Mouse (Mus musculus): Measurements from ENCODE around the gene Apobec4.

- TF ChIP-seq HCFC1 (IDR thresholded peaks at IDR 0.05; ENCODE audit: borderline replicate concordance, insufficient read depth, low read length) (no peak), ZC3H11A (IDR thresholded peaks at IDR 0.05; ENCODE audit: borderline replicate concordance, low read depth, low read length) (no peak), MAFK (IDR thresholded peaks at IDR 0.05; ENCODE audit: insufficient read depth, low read depth, low read length) (no peak), ZNF384 (IDR thresholded peaks at IDR 0.05; ENCODE audit: low read depth, low read length) (no peak)
Measured at GRCm38 (mm10) chr1:152749276-152749675, 1.1 kb upstream of the Apobec4 start.
